Mouse (Mus musculus) cerebellum, adult 11-12 months (tissue): ENCODE measurements around the gene Cfap54.
A peak's percentile ranks its signal among the peaks of the same experiment; 100 is the strongest.

Experiments used
- DNase-seq: peaks from one replicate; pipeline ENCODE4 v3.0.0; 2022

Gene Cfap54

GRCm38 (mm10) chr10:92933616-92934015, 147.8 kb downstream of the Cfap54 start:
- DNase-seq, result no peak

DNA sequence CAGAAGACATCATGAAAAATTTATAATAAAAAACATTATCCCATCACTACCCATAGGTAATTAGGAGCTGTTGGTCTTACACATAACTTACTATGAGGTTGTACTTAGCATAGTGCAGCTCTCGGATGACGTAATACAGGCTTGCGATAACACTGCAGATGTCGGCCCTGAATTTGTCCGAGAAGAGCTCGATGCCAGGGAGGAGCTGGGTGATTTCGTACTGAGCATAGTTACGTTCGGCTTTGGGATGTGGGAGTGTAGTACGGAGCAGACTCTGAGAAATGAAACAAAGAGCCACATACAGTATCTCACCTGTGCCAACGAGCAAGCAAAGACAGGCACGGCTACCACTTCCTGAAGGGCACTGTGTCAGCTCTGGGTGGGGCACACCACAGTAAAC, 149.0 kb downstream of the Cfap54 start:
- DNase-seq, result no peak

GRCm38 (mm10) chr10:92930036-92930435, 151.4 kb downstream of the Cfap54 start:
- no peak for DNase-seq

DNA sequence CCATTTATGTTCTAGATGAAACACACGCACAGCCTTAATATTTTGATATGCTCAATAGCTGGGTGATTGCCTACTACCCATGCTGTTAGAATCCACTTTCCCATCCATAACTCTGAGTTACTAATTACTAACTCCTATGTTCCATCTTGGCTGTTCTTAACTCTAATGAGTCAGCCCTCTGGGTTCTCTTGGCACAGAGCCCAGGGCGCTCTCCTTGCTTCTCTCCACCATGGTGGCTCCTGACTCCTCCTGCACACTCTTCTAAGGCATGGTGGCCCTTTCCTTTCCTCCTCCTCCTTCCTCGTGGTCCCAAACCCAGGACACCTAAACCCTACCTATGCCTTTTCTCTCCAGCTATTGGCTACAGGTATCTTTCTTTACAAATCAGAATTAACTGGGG, 153.2 kb downstream of the Cfap54 start:
- no peak for DNase-seq

DNA sequence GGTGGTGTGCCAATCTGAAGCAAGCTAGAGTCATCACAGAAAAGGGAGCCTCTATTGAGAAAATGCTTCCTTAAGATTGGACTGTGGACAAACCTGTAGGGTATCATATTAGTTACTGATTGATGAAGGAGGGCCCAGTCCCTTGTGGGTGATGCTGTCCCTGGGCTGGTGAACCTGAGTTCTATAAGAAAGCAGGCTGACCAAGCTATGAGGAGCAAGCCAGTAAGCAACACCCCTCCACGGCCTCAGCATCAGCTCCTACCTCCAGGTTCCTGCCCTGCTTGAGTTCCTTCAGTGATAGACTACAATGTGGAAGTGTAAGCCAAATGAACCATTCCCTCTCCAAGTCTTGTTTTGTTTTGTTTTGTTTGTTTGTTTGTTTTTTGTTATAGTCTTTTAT, 162.9 kb downstream of the Cfap54 start:
- DNase-seq, result no peak

DNA sequence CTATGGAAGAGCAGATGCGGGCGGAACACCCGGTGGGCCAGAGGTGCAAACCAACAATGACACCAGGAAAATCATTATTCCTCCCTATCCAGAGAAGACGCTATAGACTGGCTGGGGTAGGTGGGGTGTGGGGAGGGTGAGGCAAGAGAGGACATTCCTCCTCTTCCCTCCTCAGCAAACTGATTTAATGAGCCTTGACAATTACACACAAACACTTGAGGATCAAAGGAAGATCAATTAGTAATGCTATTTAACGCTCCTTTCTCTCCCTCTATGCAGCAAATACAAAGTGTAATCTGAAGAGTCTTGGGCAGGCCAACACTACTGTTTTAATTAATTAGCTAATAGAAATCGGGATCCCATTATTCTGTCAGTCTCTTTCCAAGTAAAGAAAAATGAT, 174.2 kb downstream of the Cfap54 start:
- DNase-seq, result no peak

- DNase-seq, result no peak
These were observed 193.0 kb downstream of the Cfap54 start for GRCm38 (mm10) chr10:92888466-92888865.

DNA sequence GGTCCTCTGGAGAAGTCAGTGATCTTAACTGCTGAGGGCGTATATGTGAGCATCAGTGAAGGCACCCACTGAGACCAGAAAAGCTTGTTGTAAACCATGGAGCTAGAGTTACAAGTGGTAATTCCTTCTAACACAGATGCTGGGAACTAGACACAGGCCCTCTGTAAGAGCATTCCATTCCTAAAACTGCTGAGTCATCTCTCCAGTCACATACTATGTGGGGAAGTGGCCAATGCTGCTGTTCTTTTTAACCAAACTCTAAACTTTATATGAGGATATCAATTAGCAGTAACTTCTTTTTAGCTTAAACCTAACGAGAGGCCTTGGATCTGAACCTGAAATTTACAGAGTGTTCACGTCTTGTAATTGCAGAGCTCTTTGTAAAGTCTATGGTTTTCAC, 203.4 kb downstream of the Cfap54 start:
- DNase-seq, result no peak

DNA sequence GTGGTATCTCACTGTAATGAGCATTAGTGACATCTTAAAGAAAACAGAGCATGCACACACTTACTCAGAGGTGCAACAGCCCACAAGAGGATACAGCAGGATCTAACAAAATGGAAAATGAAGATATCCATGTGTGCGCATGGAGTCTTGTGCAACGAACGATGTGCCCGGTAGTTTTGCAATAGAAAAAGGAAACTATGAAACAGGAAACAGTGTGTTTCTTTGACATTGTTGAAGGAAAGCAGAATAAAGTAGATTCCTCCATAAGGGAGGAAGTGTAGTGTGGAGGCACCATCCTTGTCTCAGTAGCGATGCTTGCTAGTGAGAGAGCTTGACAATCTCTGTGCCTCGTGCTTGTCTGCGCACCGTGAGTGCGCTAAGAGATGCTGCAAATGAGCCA, 240.4 kb downstream of the Cfap54 start:
- no peak for DNase-seq

- DNase-seq, result peak; percentile 29
These were observed 243.8 kb downstream of the Cfap54 start for GRCm38 (mm10) chr10:92837572-92837971.

DNA sequence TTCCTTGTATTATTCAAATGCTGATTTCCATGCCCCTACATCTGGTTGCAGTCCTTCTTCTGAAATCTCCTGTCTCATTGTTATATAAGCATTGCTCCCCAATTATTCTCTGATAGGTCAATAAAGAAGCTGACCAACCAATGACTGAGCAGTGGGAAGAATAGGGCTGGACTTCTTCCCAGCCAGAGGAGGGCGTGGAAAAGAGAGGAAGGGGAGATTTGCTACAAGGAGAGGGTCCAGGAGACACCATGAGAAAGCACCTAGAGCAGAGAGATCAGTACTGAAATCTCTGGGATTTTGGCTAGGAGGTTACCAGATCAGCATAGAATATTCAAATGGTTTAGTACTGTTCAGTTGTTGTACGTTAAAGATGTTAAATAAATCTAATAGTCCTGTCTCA, 244.4 kb downstream of the Cfap54 start:
- DNase-seq, result no peak

DNA sequence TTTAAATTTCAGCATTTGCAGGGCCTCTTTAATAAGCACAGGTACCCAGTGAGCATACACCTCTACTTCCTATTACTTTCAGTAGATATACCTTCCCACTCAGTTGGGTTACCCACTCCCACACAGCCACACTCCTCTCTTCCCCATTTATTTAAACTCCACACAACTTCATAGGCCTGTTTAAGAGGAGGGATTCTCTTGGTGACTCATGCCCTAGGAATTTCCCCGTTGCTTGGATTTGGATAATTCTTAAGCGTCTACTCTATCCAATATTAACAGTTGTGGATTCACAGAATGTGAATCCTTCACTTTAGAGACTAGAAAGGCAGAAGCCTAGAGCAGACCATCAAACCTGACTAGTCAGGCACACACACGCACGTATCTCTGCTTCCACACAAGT, 259.9 kb downstream of the Cfap54 start:
- no peak for DNase-seq

GRCm38 (mm10) chr10:92818190-92818589, 263.2 kb downstream of the Cfap54 start:
- DNase-seq, result no peak

GRCm38 (mm10) chr10:92816903-92817302, 264.5 kb downstream of the Cfap54 start:
- DNase-seq, result no peak

DNA sequence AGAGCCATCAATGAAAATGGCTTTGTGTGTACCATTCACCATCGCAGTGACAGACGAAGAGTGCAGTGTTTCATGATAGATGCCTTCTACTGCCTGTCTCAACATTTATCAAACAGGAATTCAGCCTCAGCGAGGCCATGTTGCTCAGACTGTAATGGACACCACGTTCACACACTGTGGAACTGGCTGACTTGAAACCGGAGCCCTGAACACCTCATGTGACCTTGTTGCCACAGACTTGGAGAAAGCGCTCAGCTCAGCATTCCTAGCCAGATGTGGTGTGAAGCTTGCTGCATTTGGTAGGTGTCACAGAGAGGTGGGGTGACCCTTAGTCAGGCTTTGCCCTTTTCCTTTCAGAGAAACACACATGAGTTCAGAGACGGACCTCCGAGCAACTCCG, 270.5 kb downstream of the Cfap54 start:
- DNase-seq, result no peak

DNA sequence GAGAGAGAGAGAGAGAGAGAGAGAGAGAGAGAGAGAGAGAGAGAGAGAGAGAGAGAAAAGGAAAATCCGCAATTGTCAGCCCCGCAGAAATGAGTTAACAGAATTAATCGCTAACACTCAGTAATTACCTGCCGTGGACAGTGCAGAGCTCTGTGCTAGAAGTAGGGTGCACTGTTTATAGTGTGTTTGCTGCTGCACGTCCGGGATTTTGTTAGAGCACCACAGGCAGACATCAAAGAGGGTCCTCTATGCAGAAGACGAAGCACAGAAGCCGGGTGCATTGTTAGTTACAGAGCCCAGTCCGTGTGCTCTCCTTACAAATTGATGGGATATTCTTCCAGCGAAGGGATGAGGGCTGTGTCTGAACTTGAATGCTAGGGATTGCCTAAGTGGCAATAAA, 289.5 kb downstream of the Cfap54 start:
- no peak for DNase-seq

DNA sequence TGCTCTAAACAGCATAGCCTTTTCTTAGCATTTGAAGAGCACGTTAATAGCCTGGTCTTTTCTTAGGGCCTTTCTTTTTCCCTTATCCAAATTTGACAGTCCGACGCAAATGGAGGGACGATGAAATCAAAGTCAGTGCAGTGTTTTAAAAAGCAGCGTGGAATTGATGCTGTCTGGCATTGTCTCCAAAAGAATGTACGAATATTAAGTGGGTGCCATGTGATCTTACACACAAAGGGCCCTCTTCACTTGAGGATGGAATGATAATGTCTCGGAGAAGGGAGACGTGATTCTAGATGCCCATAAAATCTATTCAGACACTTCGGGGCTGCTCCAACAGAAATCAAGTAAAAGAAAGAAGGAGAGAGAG, 289.9 kb downstream of the Cfap54 start:
- DNase-seq, result no peak

DNA sequence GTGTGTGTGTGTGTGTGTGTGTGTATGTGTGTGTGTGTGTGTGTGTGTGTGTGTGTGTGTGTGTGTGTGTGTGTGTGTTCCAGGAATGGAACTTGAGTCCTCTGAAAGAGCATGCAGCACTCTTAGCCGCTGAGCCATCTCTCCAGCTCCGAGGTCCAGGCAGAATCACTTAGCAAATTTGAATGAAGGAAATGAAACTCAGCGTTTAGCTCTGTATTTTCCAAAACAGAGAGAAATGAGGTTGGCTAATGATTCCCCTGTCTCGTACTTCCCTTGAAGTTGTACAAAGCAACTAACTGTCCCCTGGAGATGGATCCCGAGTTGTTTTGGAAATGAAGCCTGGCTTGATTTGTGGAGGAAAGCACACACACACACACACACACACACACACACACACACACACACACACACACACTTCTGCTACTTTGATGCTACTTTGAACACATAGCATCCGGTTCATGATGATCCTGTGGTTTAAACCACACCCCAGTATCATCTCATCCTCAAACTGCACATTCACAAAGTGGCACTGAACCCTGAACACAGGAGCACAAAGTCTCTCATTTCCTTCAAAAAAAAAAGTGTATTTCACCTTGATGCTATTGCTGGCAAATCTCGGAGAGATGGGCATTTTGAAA, 290.4 kb downstream of the Cfap54 start:
- no peak for DNase-seq

DNA sequence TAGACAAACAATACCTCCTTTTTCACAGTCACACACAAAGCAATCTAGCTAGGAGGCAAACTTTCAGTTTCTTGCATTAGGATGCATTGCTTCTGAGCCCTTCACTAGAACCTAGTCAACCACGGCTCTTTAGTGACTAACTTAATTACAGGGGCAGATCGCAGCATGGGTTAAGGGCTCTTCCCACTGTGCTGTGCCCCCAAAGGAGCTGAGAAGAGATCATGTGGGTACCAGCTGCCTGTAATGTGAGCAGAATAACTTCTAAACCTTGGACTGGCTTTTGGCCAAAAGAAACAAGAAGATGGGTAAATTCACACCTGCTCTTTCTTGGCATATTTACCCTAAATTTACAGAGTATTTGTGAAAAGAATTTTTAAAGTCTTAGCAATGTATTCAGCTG, 291.2 kb downstream of the Cfap54 start:
- DNase-seq, result no peak

- DNase-seq, result no peak
These were observed 292.9 kb downstream of the Cfap54 start for GRCm38 (mm10) chr10:92788410-92789096.

GRCm38 (mm10) chr10:92782691-92783090, 298.7 kb downstream of the Cfap54 start:
- DNase-seq, result no peak

DNA sequence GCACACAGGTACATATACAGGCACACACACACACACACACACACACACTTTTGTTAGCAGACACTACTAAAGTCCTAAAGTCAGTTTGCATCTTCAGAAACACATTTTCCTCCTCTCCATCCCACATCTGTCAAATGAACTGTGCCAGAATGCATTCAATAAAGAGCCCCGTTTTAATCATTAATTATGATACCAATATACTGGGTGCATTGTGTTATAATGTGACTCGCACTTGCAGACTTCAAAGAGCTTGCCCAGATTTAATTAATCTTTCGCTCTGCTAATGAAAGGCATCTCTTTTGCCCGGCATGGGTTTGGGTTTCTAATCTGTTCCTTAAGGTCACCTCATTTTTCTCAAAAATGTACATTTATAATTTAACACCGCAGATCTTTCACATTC, 327.1 kb downstream of the Cfap54 start:
- DNase-seq, result no peak

DNA sequence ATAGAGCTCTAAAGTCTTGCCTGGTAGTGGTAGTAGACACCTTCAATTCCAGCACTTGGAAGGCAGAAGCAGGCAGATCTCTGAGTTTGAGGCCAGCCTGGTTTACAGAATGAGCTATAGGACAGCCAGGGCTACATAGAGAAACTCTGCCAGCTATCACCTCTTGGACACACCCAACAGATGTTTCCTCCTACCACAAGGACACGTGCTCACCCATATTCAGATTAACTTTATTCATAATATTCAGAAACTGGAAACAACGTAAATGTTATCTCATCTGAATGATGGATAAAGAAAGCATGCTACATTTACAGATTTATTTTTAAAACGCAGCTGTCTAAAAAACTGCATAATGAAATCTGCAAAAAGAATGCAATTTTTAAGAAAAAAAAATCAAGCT, 351.1 kb downstream of the Cfap54 start:
- DNase-seq, result no peak

DNA sequence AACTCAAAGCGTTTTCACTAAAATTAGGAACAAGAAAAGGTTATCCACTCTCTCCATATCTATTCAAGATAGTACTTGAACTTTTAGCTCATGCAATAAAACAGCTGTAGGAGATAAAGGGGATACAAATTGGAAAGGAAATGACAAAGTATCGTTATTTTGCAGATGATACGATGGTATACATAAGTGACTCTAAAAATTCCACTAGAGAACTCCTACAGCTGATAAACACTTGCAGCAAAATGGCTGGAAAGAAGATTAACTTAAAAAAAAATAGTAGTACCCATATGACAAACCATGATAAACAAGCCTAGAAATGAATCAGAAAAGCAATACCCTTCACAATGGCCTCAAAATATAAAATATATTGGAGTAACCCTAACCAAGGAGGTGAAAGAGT, 352.7 kb downstream of the Cfap54 start:
- no peak for DNase-seq
